Mouse (Mus musculus): ENCODE data around the gene Hnf1b. TPM values are rescaled to one million over a fixed set of nuclear protein-coding genes. Genes with fewer than 3 reads are reported as not detected.

Hnf1b gene
- polyA plus RNA-seq, 1 experiment from 2014 or later: 0.30 TPM

DNA sequence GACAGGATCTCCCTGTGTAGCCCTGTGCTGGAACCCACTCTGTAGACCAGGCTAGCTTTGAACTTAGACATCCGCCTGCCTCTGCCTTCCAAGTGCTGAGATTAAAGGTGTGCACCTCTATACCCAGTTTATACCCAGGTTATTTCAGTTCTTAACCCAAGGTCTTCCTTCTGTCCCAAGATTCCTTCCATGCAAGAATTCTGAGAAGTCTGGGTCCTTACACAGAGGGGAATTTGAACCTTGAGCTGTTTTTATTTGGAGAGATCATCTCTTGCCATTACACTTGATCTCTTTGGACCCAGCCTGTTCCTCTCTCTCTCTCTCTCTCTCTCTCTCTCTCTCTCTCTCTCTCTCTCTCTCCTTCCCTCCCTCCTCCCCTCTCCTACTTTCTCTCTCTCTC is 7.4 kb downstream of the Hnf1b start:
- ATAC-seq (replicated peaks; ENCODE audit: insufficient number of reproducible peaks, low FRiP score, low TSS enrichment): no peak
- no peaks in the 10 kb centered on the region for H3K9me3 ChIP-seq (replicated peaks; ENCODE audit: control insufficient read depth, low read length)
- H3K27me3 ChIP-seq (ENCODE audit: control insufficient read depth, insufficient read depth, low read length): peaks cover 37% of the 10 kb centered on the region
- H3K4me1 ChIP-seq (ENCODE audit: control insufficient read depth, insufficient read depth, low read length): peaks cover 5% of the 10 kb centered on the region
- H3K36me3 ChIP-seq (ENCODE audit: control insufficient read depth, insufficient read depth, low read length): no peaks in the 10 kb centered on the region
- no peak overlapping the region for H3K9ac ChIP-seq (ENCODE audit: low read depth, low read length)
- no peak overlapping the region for H3K4me3 ChIP-seq (ENCODE audit: low read depth, low read length)
- WGBS (ENCODE audit: insufficient replicate concordance): 70% methylated on average over 1 of the region's 1 CpGs
- H3K4me2 ChIP-seq: no peak overlapping the region
- H3K27ac ChIP-seq (ENCODE audit: low read depth, low read length): no peak overlapping the region

DNA sequence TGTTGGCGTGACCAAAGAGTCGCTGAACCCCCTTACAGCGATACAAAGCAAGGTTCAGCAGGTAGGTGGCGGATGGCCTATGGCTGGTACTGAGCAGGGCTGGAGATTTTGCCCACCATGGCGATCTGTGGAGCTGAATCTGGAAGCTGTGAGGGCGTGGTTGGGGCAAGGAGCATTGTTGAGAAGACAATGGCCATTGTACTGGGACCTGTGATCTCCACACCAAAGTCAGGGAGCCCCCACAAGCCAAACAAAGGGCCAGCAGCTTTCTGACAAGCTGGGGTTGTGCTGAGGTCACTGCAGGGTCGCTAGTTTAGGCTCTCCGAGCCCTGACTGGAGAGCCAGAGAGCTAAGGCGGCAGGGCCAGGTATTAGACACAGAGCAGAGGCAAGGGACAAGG is 15.4 kb downstream of the Hnf1b start:
- H3K36me3 ChIP-seq (ENCODE audit: control insufficient read depth, insufficient read depth, low read length): no peaks in the 10 kb centered on the region
- no peak overlapping the region for H3K27ac ChIP-seq (ENCODE audit: low read depth, low read length)
- no peak for ATAC-seq (replicated peaks; ENCODE audit: insufficient number of reproducible peaks, low FRiP score, low TSS enrichment)
- no peaks in the 10 kb centered on the region; the same call in 1 of the 2 replicates for H3K4me1 ChIP-seq (ENCODE audit: control insufficient read depth, insufficient read depth, low read length)
- no peaks in the 10 kb centered on the region for H3K9me3 ChIP-seq (replicated peaks; ENCODE audit: control insufficient read depth, low read length)
- no peak overlapping the region for H3K4me2 ChIP-seq
- H3K27me3 ChIP-seq (ENCODE audit: control insufficient read depth, insufficient read depth, low read length): no peaks in the 10 kb centered on the region
- no peak overlapping the region for H3K4me3 ChIP-seq (ENCODE audit: low read depth, low read length)
- WGBS (ENCODE audit: insufficient replicate concordance): 55% methylated on average over 9 of the region's 9 CpGs
- H3K9ac ChIP-seq (ENCODE audit: low read depth, low read length): no peak overlapping the region

DNA sequence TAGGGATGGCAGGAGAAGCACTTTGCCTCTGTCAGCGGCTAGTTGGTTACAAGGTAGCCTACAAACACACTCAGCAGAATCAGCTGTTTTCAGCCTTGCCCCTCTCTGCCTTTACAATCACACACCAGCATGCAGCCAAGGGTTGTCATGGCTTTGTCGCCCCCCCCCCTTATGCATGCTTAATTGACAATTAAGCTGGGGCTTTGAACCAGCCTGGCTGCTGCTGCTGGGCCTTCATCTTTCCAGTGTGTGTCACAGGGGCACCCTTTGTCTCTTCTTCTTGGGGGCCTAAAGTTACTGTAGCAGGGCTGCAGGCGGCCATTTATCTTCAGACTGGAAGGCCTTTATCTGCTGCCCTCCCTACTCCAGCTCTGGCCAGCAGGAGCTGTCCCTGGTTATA is 17.7 kb downstream of the Hnf1b start:
- Histone ChIP-seq H3K4me2 (no peak overlapping the region), H3K9ac (ENCODE audit: low read depth, low read length) (no peak overlapping the region), H3K27ac (ENCODE audit: low read depth, low read length) (no peak overlapping the region), H3K9me3 (replicated peaks; ENCODE audit: control insufficient read depth, low read length) (no peaks in the 10 kb centered on the region), H3K36me3 (ENCODE audit: control insufficient read depth, insufficient read depth, low read length) (no peaks in the 10 kb centered on the region), H3K4me3 (ENCODE audit: low read depth, low read length) (no peak overlapping the region), H3K4me1 (ENCODE audit: control insufficient read depth, insufficient read depth, low read length) (no peaks in the 10 kb centered on the region; the same call in 1 of the 2 replicates), H3K27me3 (ENCODE audit: control insufficient read depth, insufficient read depth, low read length) (no peaks in the 10 kb centered on the region)
- 40% methylated on average over 3 of the region's 3 CpGs for whole genome bisulfite sequencing (ENCODE audit: insufficient replicate concordance)
- no peak for ATAC-seq (replicated peaks; ENCODE audit: insufficient number of reproducible peaks, low FRiP score, low TSS enrichment)

DNA sequence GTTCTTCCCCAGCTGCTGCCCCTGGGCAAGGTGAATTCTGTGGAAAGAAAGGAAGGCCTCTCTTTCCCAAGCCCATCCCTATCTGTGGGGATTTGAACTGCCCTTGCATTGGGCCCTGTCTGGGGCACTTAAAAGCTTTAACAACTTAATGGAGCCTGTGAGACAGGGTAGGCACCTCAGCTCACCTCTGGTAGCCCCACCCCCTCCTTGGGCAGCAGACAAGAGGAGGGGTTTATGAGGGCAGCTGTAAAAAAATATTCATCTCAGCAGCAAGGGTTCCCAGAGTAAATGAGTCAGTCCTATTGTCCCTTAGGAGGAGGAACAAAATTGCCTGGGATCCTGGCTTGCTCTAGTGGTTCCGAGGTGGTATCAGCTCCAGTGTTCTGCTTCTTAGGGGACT is 19.3 kb downstream of the Hnf1b start:
- no peaks in the 10 kb centered on the region for H3K36me3 ChIP-seq (ENCODE audit: control insufficient read depth, insufficient read depth, low read length)
- ATAC-seq (replicated peaks; ENCODE audit: insufficient number of reproducible peaks, low FRiP score, low TSS enrichment): no peak
- no peaks in the 10 kb centered on the region for H3K27me3 ChIP-seq (ENCODE audit: control insufficient read depth, insufficient read depth, low read length)
- H3K4me3 ChIP-seq (ENCODE audit: low read depth, low read length): no peak overlapping the region
- H3K4me1 ChIP-seq (ENCODE audit: control insufficient read depth, insufficient read depth, low read length): no peaks in the 10 kb centered on the region; the same call in 1 of the 2 replicates
- WGBS (ENCODE audit: insufficient replicate concordance): 27% methylated on average over 1 of the region's 1 CpGs
- no peaks in the 10 kb centered on the region for H3K9me3 ChIP-seq (replicated peaks; ENCODE audit: control insufficient read depth, low read length)
- H3K9ac ChIP-seq (ENCODE audit: low read depth, low read length): no peak overlapping the region
- no peak overlapping the region for H3K4me2 ChIP-seq
- no peak overlapping the region for H3K27ac ChIP-seq (ENCODE audit: low read depth, low read length)

DNA sequence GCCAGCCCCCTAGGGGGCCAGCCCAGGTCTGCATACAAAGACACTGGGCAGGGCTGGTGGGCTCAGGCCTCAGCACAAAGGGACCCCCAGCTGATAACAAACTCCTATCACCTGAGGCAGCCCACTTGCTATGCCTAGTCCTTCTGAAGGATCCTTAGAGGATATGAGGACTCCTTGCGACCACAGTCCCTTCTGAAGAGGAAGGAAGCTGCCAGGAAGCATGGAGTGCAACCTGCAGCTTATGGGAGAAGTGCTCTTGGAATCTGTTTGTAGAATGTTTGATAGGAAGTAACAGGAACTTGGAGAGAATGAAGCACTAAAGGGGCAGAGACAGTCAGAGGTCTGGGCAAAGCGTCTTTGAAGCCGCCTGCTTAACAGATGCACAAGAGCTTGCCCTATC is 19.8 kb downstream of the Hnf1b start:
- ATAC-seq (replicated peaks; ENCODE audit: insufficient number of reproducible peaks, low FRiP score, low TSS enrichment): no peak
- Histone ChIP-seq H3K9me3 (replicated peaks; ENCODE audit: control insufficient read depth, low read length) (no peaks in the 10 kb centered on the region), H3K4me3 (ENCODE audit: low read depth, low read length) (no peak overlapping the region), H3K9ac (ENCODE audit: low read depth, low read length) (no peak overlapping the region), H3K4me1 (ENCODE audit: control insufficient read depth, insufficient read depth, low read length) (no peaks in the 10 kb centered on the region; the same call in 1 of the 2 replicates), H3K4me2 (no peak overlapping the region), H3K36me3 (ENCODE audit: control insufficient read depth, insufficient read depth, low read length) (no peaks in the 10 kb centered on the region), H3K27me3 (ENCODE audit: control insufficient read depth, insufficient read depth, low read length) (no peaks in the 10 kb centered on the region), H3K27ac (ENCODE audit: low read depth, low read length) (no peak overlapping the region)
- WGBS (ENCODE audit: insufficient replicate concordance): 43% methylated on average over 3 of the region's 3 CpGs

DNA sequence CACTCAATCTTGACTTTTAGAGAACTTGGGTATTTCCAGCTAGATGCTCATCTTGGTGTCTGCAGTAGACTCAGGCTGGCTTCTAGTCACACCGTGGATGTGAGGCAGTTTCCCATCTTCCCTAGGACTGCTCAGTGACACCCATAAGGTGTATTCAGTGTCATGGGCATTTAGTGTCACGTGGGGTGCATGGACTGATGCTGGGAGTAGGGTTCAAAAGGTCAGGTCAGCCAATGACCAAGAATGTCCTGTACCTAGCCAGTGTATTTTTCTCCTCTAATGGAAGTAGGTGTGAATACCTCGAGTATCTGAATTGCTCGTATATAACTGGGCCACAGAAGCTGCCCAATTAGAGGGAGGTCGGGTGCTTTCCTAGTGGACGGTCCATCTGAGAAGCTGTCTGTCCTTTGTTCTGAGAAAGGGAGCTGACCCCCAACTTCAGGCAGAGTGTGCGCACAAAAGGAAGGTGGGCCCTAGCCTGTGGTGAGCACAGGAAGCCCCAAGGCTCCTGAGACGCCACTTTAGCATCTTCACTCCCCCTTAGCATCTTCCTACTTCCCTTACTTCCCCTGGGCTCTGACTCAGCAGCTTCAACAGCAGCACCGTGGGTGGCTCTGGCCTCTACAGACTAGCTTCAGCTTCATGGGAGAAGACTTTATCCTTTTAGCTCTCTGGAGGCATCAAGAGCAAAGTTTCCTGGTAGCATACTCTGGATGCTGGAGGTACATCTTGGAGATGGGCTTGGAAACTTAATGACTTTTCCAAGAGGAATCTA is 22.1 kb downstream of the Hnf1b start:
- Histone ChIP-seq H3K36me3 (ENCODE audit: control insufficient read depth, insufficient read depth, low read length) (no peaks in the 10 kb centered on the region), H3K4me1 (ENCODE audit: control insufficient read depth, insufficient read depth, low read length) (no peaks in the 10 kb centered on the region; the same call in 1 of the 2 replicates), H3K4me2 (no peak overlapping the region), H3K9me3 (replicated peaks; ENCODE audit: control insufficient read depth, low read length) (no peaks in the 10 kb centered on the region), H3K27me3 (ENCODE audit: control insufficient read depth, insufficient read depth, low read length) (no peaks in the 10 kb centered on the region), H3K9ac (ENCODE audit: low read depth, low read length) (no peak overlapping the region), H3K4me3 (ENCODE audit: low read depth, low read length) (no peak overlapping the region), H3K27ac (ENCODE audit: low read depth, low read length) (no peak overlapping the region)
- ATAC-seq (replicated peaks; ENCODE audit: insufficient number of reproducible peaks, low FRiP score, low TSS enrichment): no peak
- 69% methylated on average over 9 of the region's 9 CpGs for WGBS (ENCODE audit: insufficient replicate concordance)

DNA sequence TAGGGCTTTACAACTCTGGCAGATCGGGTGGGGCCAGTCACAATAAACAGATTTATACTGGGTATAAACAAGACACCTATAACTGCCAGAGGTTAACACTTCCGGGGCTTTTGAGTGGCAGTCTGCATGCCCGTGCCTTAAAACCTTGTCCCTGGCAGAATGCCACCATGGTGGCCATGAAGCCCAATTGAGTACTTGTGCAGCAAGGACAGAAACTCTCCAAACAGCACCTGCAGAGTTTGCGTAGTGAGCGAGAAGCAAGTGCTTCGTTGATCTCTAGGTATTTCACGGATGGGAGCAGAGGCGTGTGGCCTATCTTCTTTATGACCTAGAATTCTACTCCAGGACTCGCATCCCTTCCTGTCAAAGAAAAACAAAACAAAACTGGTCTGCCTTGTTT is 23.6 kb downstream of the Hnf1b start:
- Histone ChIP-seq H3K9ac (ENCODE audit: low read depth, low read length) (no peak overlapping the region), H3K4me3 (ENCODE audit: low read depth, low read length) (no peak overlapping the region), H3K27me3 (ENCODE audit: control insufficient read depth, insufficient read depth, low read length) (no peaks in the 10 kb centered on the region), H3K9me3 (replicated peaks; ENCODE audit: control insufficient read depth, low read length) (no peaks in the 10 kb centered on the region), H3K4me2 (no peak overlapping the region), H3K36me3 (ENCODE audit: control insufficient read depth, insufficient read depth, low read length) (no peaks in the 10 kb centered on the region), H3K27ac (ENCODE audit: low read depth, low read length) (no peak overlapping the region), H3K4me1 (ENCODE audit: control insufficient read depth, insufficient read depth, low read length) (0 out of 2 replicates have a peak, but pooled peaks cover 4% of the 10 kb centered on the region)
- ATAC-seq (replicated peaks; ENCODE audit: insufficient number of reproducible peaks, low FRiP score, low TSS enrichment): no peak
- 77% methylated on average over 9 of the region's 9 CpGs for WGBS (ENCODE audit: insufficient replicate concordance)

DNA sequence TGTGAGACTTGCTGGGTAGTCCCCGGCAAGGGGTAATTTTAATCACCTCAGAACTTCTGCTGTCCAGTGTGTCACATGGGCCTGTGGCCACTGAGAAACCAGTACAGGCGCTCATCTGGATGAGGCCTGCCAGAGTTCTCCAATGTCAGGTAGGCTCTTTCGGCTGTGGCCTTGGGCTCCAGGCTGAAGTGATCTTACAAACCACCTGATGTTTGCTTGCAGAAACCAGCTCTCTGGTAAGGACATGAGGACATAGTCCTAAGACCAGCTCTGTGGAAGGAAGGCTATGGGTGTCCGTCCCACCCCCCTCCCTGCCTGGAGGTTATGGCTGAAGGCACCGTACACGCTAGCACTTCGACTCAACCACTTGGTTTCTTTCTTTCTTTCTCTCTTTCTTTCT is 26.8 kb downstream of the Hnf1b start:
- no peaks in the 10 kb centered on the region for H3K27me3 ChIP-seq (ENCODE audit: control insufficient read depth, insufficient read depth, low read length)
- H3K9ac ChIP-seq (ENCODE audit: low read depth, low read length): no peak overlapping the region
- no peaks in the 10 kb centered on the region for H3K9me3 ChIP-seq (replicated peaks; ENCODE audit: control insufficient read depth, low read length)
- no peak overlapping the region for H3K27ac ChIP-seq (ENCODE audit: low read depth, low read length)
- peaks cover 4% of the 10 kb centered on the region; the same call in 1 of the 2 replicates for H3K4me1 ChIP-seq (ENCODE audit: control insufficient read depth, insufficient read depth, low read length)
- ATAC-seq (replicated peaks; ENCODE audit: insufficient number of reproducible peaks, low FRiP score, low TSS enrichment): no peak
- 75% methylated on average over 7 of the region's 7 CpGs for WGBS (ENCODE audit: insufficient replicate concordance)
- H3K36me3 ChIP-seq (ENCODE audit: control insufficient read depth, insufficient read depth, low read length): no peaks in the 10 kb centered on the region
- no peak overlapping the region for H3K4me2 ChIP-seq
- no peak overlapping the region for H3K4me3 ChIP-seq (ENCODE audit: low read depth, low read length)

DNA sequence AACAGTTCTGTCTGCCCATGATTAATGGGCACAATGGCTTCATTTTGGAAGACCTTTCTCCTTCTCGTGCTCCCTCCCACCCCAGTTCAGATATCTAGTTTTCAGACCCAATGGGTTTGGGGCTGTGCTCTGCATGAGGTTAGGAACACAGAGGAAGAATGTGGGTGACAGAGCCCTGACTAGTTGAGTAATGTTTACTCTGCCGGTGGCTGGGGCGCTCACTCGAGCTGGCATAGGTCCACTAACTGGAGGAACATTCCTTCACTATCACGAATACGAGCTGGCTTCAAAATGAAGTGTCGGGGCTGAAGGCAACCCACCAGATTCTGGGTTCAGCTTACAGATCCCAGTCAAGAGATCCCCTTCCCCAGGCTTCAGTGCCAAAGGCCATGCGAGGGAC is 27.9 kb downstream of the Hnf1b start:
- Histone ChIP-seq H3K9ac (ENCODE audit: low read depth, low read length) (no peak overlapping the region), H3K36me3 (ENCODE audit: control insufficient read depth, insufficient read depth, low read length) (no peaks in the 10 kb centered on the region), H3K4me3 (ENCODE audit: low read depth, low read length) (no peak overlapping the region), H3K27ac (ENCODE audit: low read depth, low read length) (no peak overlapping the region), H3K27me3 (ENCODE audit: control insufficient read depth, insufficient read depth, low read length) (no peaks in the 10 kb centered on the region), H3K4me2 (no peak overlapping the region), H3K9me3 (replicated peaks; ENCODE audit: control insufficient read depth, low read length) (no peaks in the 10 kb centered on the region), H3K4me1 (ENCODE audit: control insufficient read depth, insufficient read depth, low read length) (peaks cover 4% of the 10 kb centered on the region; the same call in 1 of the 2 replicates)
- ATAC-seq (replicated peaks; ENCODE audit: insufficient number of reproducible peaks, low FRiP score, low TSS enrichment): no peak
- 35% methylated on average over 8 of the region's 8 CpGs for WGBS (ENCODE audit: insufficient replicate concordance)

Data from heart, embryonic 11.5 days (tissue).